ENCODE assay signal across 28 mouse cellular contexts in the genomic region with DNA sequence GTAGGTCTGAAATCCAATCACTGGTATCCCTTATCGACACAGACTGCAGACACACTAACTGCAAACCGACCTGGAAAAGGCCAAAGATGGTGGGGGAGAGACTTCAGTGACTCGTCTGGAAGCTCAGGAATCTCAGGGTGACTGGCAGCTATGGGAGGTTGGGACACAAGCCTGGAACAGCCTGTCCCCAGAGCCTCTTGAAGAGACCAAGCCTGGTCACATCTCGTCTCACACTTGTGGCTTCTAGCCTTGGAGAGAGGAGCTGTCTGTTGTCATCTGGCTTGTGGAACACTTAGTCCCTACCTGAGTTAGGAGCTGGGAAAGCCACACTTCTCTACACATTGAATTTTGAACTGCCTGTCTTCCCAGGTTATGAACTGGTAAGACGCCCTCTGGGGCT. TPM values are rescaled to one million over a fixed set of nuclear protein-coding genes. Genes with fewer than 3 reads are reported as not detected.
DNase-seq lines count a peak whose midpoint lies in the region; ATAC-seq and TF ChIP-seq lines count a peak whose summit lies in the region.
"Had no signal": no experiment of that assay in that cellular context is flagged by ENCODE, and none has a peak within 500 bp of the region (broad histone marks: within the 10 kb centered on the region; RNA-seq: fewer than 3 reads in every experiment).

No protein-coding gene starts in this region.

- H3K4me1 ChIP-seq in heart, embryonic 12.5 days (replicated peaks) = peaks cover 28% of the 10 kb centered on the region
- no peaks in the 10 kb centered on the region; the same call in 1 of the 2 replicates for H3K4me1 ChIP-seq in lung, postnatal 0 days (ENCODE audit: insufficient read depth, low read depth, low read length)
- peaks cover 16% of the 10 kb centered on the region for H3K4me1 ChIP-seq in limb, embryonic 12.5 days (replicated peaks)

- no peak for ATAC-seq in heart, embryonic 12.5 days (ENCODE audit: insufficient number of reproducible peaks, low FRiP score)
- peak; percentile 34 for ATAC-seq in lung, postnatal 0 days
- ATAC-seq in limb, embryonic 12.5 days (ENCODE audit: insufficient number of reproducible peaks, insufficient read depth, low FRiP score, low TSS enrichment, low read depth) = no peak
- ATAC-seq: CD4-positive, CD25-positive, alpha-beta regulatory T cell, adult 4 months; forebrain, postnatal 0 days; inflammation-experienced regulatory T-cells, adult 6 months; liver, embryonic 12.5 days; liver, postnatal 0 days had no signal

- H3K4me3 ChIP-seq in heart, embryonic 12.5 days = no peak overlapping the region
- H3K4me3 ChIP-seq in lung, postnatal 0 days (ENCODE audit: low read depth, low read length) = no peak overlapping the region
- no peak overlapping the region for H3K4me3 ChIP-seq in limb, embryonic 12.5 days (replicated peaks)
- H3K4me3 ChIP-seq: embryonic facial prominence, embryonic 13.5 days; hindbrain, embryonic 10.5 days; hindbrain, embryonic 15.5 days; layer of hippocampus, adult 2 months; left cerebral cortex, adult 2 months; liver, embryonic 12.5 days; megakaryocyte, embryonic 14.5 days; midbrain, embryonic 12.5 days; neural tube, embryonic 13.5 days; stomach, embryonic 15.5 days had no signal

- H3K9ac ChIP-seq in heart, embryonic 12.5 days = peak overlapping the region; percentile 35; the same call in 1 of the 2 replicates
- H3K9ac ChIP-seq in lung, postnatal 0 days (replicated peaks; ENCODE audit: low read depth) = no peak overlapping the region
- no peak overlapping the region for H3K9ac ChIP-seq in limb, embryonic 12.5 days (replicated peaks)
- H3K9ac ChIP-seq: embryonic facial prominence, embryonic 13.5 days; forebrain, postnatal 0 days; hindbrain, embryonic 15.5 days; liver, embryonic 12.5 days; liver, postnatal 0 days; midbrain, embryonic 12.5 days; neural tube, embryonic 13.5 days; stomach, embryonic 15.5 days had no signal

- peak; percentile 60 for DNase-seq in gastrocnemius, postnatal 25 days
- DNase-seq in gastrocnemius, adult 8-10 months (ENCODE audit: low spot score in 2 of 2) = no peak
- DNase-seq in heart, postnatal 14 days = no peak
- peak; percentile 51 for DNase-seq in lung, postnatal 0 days (ENCODE audit: low spot score)
- DNase-seq in lung, postnatal 4 days = no peak
- no peak for DNase-seq in cerebellum, adult 18-20 months
- DNase-seq: adrenal gland, postnatal 25 days; cerebellum, adult 11-12 months; cerebellum, postnatal 10 days; forebrain, postnatal 0 days; kidney, adult 11 months; kidney, postnatal 36 days; liver, postnatal 0 days; lung, postnatal 36 days had no signal

- no peaks in the 10 kb centered on the region for H3K36me3 ChIP-seq in heart, embryonic 12.5 days
- no peaks in the 10 kb centered on the region for H3K36me3 ChIP-seq in lung, postnatal 0 days (ENCODE audit: insufficient read depth, low read length)
- no peaks in the 10 kb centered on the region for H3K36me3 ChIP-seq in limb, embryonic 12.5 days
- H3K36me3 ChIP-seq: embryonic facial prominence, embryonic 13.5 days; hindbrain, embryonic 10.5 days; hindbrain, embryonic 15.5 days; liver, embryonic 12.5 days; midbrain, embryonic 12.5 days; neural tube, embryonic 13.5 days; stomach, embryonic 15.5 days had no signal

- TF ChIP-seq CTCF in lung, postnatal 0 days (IDR thresholded peaks at IDR 0.05) = no peak

- H3K27me3 ChIP-seq in heart, embryonic 12.5 days (replicated peaks) = no peaks in the 10 kb centered on the region
- H3K27me3 ChIP-seq in lung, postnatal 0 days (replicated peaks; ENCODE audit: insufficient read depth, low read length) = no peaks in the 10 kb centered on the region
- H3K27me3 ChIP-seq in limb, embryonic 12.5 days = no peaks in the 10 kb centered on the region
- H3K27me3 ChIP-seq: embryonic facial prominence, embryonic 13.5 days; hindbrain, embryonic 15.5 days; midbrain, embryonic 12.5 days; neural tube, embryonic 13.5 days; stomach, embryonic 15.5 days had no signal

- 18% methylated on average over 5 of the region's 5 CpGs for WGBS in heart, embryonic 12.5 days
- 38% methylated on average over 5 of the region's 5 CpGs for WGBS in lung, postnatal 0 days
- WGBS in limb, embryonic 12.5 days = 59% methylated on average over 5 of the region's 5 CpGs

- TF ChIP-seq EP300 in lung, postnatal 0 days (IDR thresholded peaks at IDR 0.05) = peak; percentile 99

- intact Hi-C loops in heart, postnatal 14 days (cut with DNase I) = no loop called here

- no peaks in the 10 kb centered on the region for H3K9me3 ChIP-seq in heart, embryonic 12.5 days (replicated peaks)
- no peaks in the 10 kb centered on the region for H3K9me3 ChIP-seq in lung, postnatal 0 days (ENCODE audit: low read length)
- H3K9me3 ChIP-seq in limb, embryonic 12.5 days = no peaks in the 10 kb centered on the region
- H3K9me3 ChIP-seq: embryonic facial prominence, embryonic 13.5 days; hindbrain, embryonic 10.5 days; hindbrain, embryonic 15.5 days; liver, embryonic 12.5 days; megakaryocyte, embryonic 14.5 days; midbrain, embryonic 12.5 days; neural tube, embryonic 13.5 days; stomach, embryonic 15.5 days had no signal

- peak overlapping the region; percentile 53; the same call in 1 of the 2 replicates for H3K27ac ChIP-seq in heart, embryonic 12.5 days (ENCODE audit: poor library complexity, severe bottlenecking)
- peak overlapping the region; percentile 47 for H3K27ac ChIP-seq in lung, postnatal 0 days (ENCODE audit: low read length)
- H3K27ac ChIP-seq in limb, embryonic 12.5 days = peak overlapping the region; percentile 42; the same call in 1 of the 2 replicates
- H3K27ac ChIP-seq: embryonic facial prominence, embryonic 13.5 days; hindbrain, embryonic 10.5 days; hindbrain, embryonic 15.5 days; layer of hippocampus, adult 2 months; left cerebral cortex, adult 2 months; liver, embryonic 12.5 days; midbrain, embryonic 12.5 days; neural tube, embryonic 13.5 days; stomach, embryonic 15.5 days had no signal

- no peak overlapping the region for H3K4me2 ChIP-seq in heart, embryonic 12.5 days
- H3K4me2 ChIP-seq in lung, postnatal 0 days (replicated peaks; ENCODE audit: low read depth, low read length) = no peak overlapping the region
- H3K4me2 ChIP-seq in limb, embryonic 12.5 days = no peak overlapping the region
- H3K4me2 ChIP-seq: embryonic facial prominence, embryonic 13.5 days; hindbrain, embryonic 15.5 days; liver, embryonic 12.5 days; midbrain, embryonic 12.5 days; neural tube, embryonic 13.5 days; stomach, embryonic 15.5 days had no signal

RNA-seq across cellular contexts. Expression of a gene that starts 10.4 kb away (rescaled TPM):
- total RNA-seq in gastrocnemius, postnatal 25 days (2021) = under 1 TPM; 0.43 to 0.62 TPM
- 1 to 10 TPM in 3 of 4 experiments, under 1 TPM in 1; 0.73 to 1.8 (median 1.2) TPM for total RNA-seq in gastrocnemius, adult 8-10 months (2022)
- 13.0 and 13.2 TPM in 2 replicates for polyA plus RNA-seq in heart, embryonic 12.5 days (2016; fragmentation: Nextera tagmentation; extraction: Ambion mirVana)
- total RNA-seq in heart, postnatal 14 days (2021) = 1 to 10 TPM; 2.9 to 3.6 TPM
- 47.2 and 50.5 TPM in 2 replicates for polyA plus RNA-seq in lung, postnatal 0 days (2015; fragmentation: Nextera tagmentation; extraction: Ambion mirVana)
- polyA plus RNA-seq in limb, embryonic 12.5 days (2016; fragmentation: Nextera tagmentation; extraction: Ambion mirVana) = 5.4 and 6.4 TPM in 2 replicates

Comparison
In these comparisons a context has a peak if more than half of its experiments do, and no peak if none do; other contexts are left out.
1. DNase-seq: peak in gastrocnemius, postnatal 25 days (single experiment) and lung, postnatal 0 days (single experiment); none in gastrocnemius, adult 8-10 months (0 of 2), heart, postnatal 14 days (0 of 2), lung, postnatal 4 days (0 of 2) and cerebellum, adult 18-20 months (0 of 2).
2. Peak in every context shown above with its lines, with median percentiles within 50 percentile points of each other: H3K27ac ChIP-seq.